Mouse (Mus musculus) CD4-positive, CD25-positive, alpha-beta regulatory T cell (primary cell): ENCODE data around the gene Chad. TPM values are rescaled to one million over a fixed set of nuclear protein-coding genes. Genes with fewer than 3 reads are reported as not detected.

Source experiments
- polyA plus RNA-seq: library from polyadenylated mRNA; unstranded; fragments of 100-300 nt; shearing (Covaris generic); gene quantifications from one replicate; pipeline ENCODE4 v1.2.1, GENCODE M21; 2017

Gene Chad
- polyA plus RNA-seq: 0.20 TPM

GRCm38 (mm10) chr11:94564437-94565150 is at the start of gene Chad:
Gene Chad (plus strand): TSS chr11:94565047.

GRCm38 (mm10) chr11:94521219-94521843 is 43.5 kb upstream of the Chad start, which contains the start of gene Mycbpap:
Gene Mycbpap (minus strand): TSS chr11:94521742.

GRCm38 (mm10) chr11:94548888-94549690 is 15.8 kb upstream of the Chad start, which contains the start of gene Rsad1:
Gene Rsad1 (minus strand): TSS chr11:94549255.

GRCm38 (mm10) chr11:94601321-94602281 is 36.8 kb downstream of the Chad start, which contains the start of gene Acsf2:
Gene Acsf2 (minus strand): TSS chr11:94601871.

Other genes with a start within 250 kb of the Chad start
- 90.1 TPM for gene Luc7l3, start 243.1 kb upstream of the Chad start, polyA plus RNA-seq
- 47.6 TPM for gene Ankrd40, start 237.0 kb upstream of the Chad start, polyA plus RNA-seq
- 2.6 TPM for gene Abcc3, start 172.1 kb upstream of the Chad start, polyA plus RNA-seq
- not detected for gene Cacna1g, start 90.8 kb upstream of the Chad start, polyA plus RNA-seq
- not detected for gene Spata20, start 78.9 kb upstream of the Chad start, polyA plus RNA-seq
- gene Epn3, start 65.1 kb upstream of the Chad start, polyA plus RNA-seq: not detected
- gene Mycbpap, start 43.3 kb upstream of the Chad start, polyA plus RNA-seq: not detected
- gene Rsad1, start 15.8 kb upstream of the Chad start, polyA plus RNA-seq: 4.3 TPM
- 6.1 TPM for gene Acsf2, start 36.8 kb downstream of the Chad start, polyA plus RNA-seq
- 60.2 TPM for gene Lrrc59, start 64.7 kb downstream of the Chad start, polyA plus RNA-seq
- gene Mrpl27, start 88.7 kb downstream of the Chad start, polyA plus RNA-seq: 59.5 TPM
- 1.7 TPM for gene Eme1, start 88.9 kb downstream of the Chad start, polyA plus RNA-seq
- 44.2 TPM for gene Xylt2, start 112.5 kb downstream of the Chad start, polyA plus RNA-seq
- not detected for gene Gm11541, start 139.5 kb downstream of the Chad start, polyA plus RNA-seq
- gene Cdc34b, start 176.7 kb downstream of the Chad start, polyA plus RNA-seq: 0.23 TPM
- gene Tmem92, start 217.7 kb downstream of the Chad start, polyA plus RNA-seq: 0.08 TPM